In the genomic region with DNA sequence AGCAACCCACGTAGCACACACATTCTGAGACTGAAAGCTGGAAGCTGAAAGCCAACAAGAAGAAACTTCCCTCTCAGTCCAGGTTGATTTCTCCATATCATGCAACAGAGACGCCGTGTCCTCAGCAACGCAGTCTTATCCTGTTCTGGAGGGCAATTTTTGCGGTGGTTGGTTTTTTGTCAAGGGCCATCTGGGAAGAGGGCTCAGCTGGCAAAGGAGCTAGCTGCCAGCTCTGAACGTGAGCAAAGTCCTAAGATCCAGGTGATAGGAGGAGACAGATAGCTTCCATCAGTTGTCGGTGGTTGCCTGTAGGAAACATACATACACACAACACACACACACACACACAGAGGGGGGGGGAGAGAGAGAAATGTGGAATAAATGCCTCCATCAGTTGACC, we compare ENCODE assay signal across 34 mouse cellular contexts.
"Had no signal": no experiment of that assay in that cellular context is flagged by ENCODE, and none has a peak within 500 bp of the region (broad histone marks: within the 10 kb centered on the region; RNA-seq: fewer than 3 reads in every experiment).

No protein-coding gene starts in this region.

- H3K4me3 ChIP-seq: heart, embryonic 12.5 days; heart, embryonic 13.5 days; heart, embryonic 15.5 days; hindbrain, embryonic 10.5 days; hindbrain, embryonic 12.5 days; hindbrain, embryonic 13.5 days; hindbrain, embryonic 15.5 days; intestine, embryonic 15.5 days; kidney, embryonic 15.5 days; layer of hippocampus, adult 2 months; left cerebral cortex, adult 2 months had no signal

- H3K36me3 ChIP-seq: heart, embryonic 12.5 days; heart, embryonic 13.5 days; heart, embryonic 15.5 days; hindbrain, embryonic 10.5 days; hindbrain, embryonic 12.5 days; hindbrain, embryonic 13.5 days; hindbrain, embryonic 15.5 days; intestine, embryonic 15.5 days; kidney, embryonic 15.5 days had no signal

- H3K4me1 ChIP-seq: heart, embryonic 12.5 days; heart, embryonic 13.5 days; heart, embryonic 15.5 days; hindbrain, embryonic 15.5 days; intestine, embryonic 15.5 days had no signal

- H3K9me3 ChIP-seq: heart, embryonic 12.5 days; heart, embryonic 13.5 days; heart, embryonic 15.5 days; hindbrain, embryonic 10.5 days; hindbrain, embryonic 12.5 days; hindbrain, embryonic 13.5 days; hindbrain, embryonic 15.5 days; intestine, embryonic 15.5 days; kidney, embryonic 15.5 days had no signal

- H3K27ac ChIP-seq: heart, embryonic 13.5 days; heart, embryonic 15.5 days; hindbrain, embryonic 10.5 days; hindbrain, embryonic 12.5 days; hindbrain, embryonic 13.5 days; hindbrain, embryonic 14.5 days; hindbrain, embryonic 15.5 days; hindbrain, postnatal 0 days; intestine, embryonic 15.5 days; kidney, embryonic 15.5 days; kidney, postnatal 0 days; layer of hippocampus, adult 2 months; left cerebral cortex, adult 2 months had no signal

- ATAC-seq: hindbrain, embryonic 16.5 days; hindbrain, postnatal 0 days; inflammation-experienced regulatory T-cells, adult 6 months; intestine, embryonic 15.5 days; intestine, embryonic 16.5 days; intestine, postnatal 0 days had no signal

- H3K9ac ChIP-seq: heart, embryonic 12.5 days; heart, embryonic 13.5 days; heart, embryonic 15.5 days; hindbrain, embryonic 12.5 days; hindbrain, embryonic 13.5 days; hindbrain, embryonic 14.5 days; hindbrain, embryonic 15.5 days; intestine, embryonic 15.5 days; kidney, embryonic 15.5 days had no signal

- H3K4me2 ChIP-seq: heart, embryonic 11.5 days; heart, embryonic 12.5 days; heart, embryonic 13.5 days; heart, embryonic 15.5 days; hindbrain, embryonic 12.5 days; hindbrain, embryonic 13.5 days; hindbrain, embryonic 14.5 days; hindbrain, embryonic 15.5 days; intestine, embryonic 15.5 days; kidney, embryonic 15.5 days had no signal

- H3K27me3 ChIP-seq: heart, embryonic 12.5 days; heart, embryonic 13.5 days; heart, embryonic 15.5 days; hindbrain, embryonic 12.5 days; hindbrain, embryonic 13.5 days; hindbrain, embryonic 15.5 days; intestine, embryonic 15.5 days; kidney, embryonic 15.5 days had no signal

- DNase-seq: heart, postnatal 10 days; heart, postnatal 14 days; heart, postnatal 36 days; heart, postnatal 4 days; kidney, adult 11 months; kidney, adult 18-20 months; kidney, adult 2 months; kidney, adult 8-10 months; kidney, adult 9 months; kidney, postnatal 10 days; kidney, postnatal 14 days; kidney, postnatal 36 days; kidney, postnatal 4 days; layer of hippocampus, adult 9-11 months; layer of hippocampus, postnatal 36 days had no signal
